Mouse (Mus musculus): Measurements from ENCODE around the gene Pgam2. TPM values are rescaled to one million over a fixed set of nuclear protein-coding genes. Genes with fewer than 3 reads are reported as not detected.

The Pgam2 gene
- total RNA-seq, 1 experiment = 4.1 TPM

GRCm38 (mm10) chr11:5790431-5790830 is 13.1 kb downstream of the Pgam2 start:
- Histone ChIP-seq H3K4me1 (ENCODE audit: control insufficient read depth in 2 of 2, insufficient read depth in 2 of 2, low read length in 2 of 2, poor library complexity in 1 of 2) (peaks cover 0 to 5% of the 10 kb centered on the region in 2 experiments; a peak in 1 of 4 replicates), H3K27ac (ENCODE audit: insufficient read depth, low read depth, low read length, poor library complexity, severe bottlenecking) (no peak overlapping the region), H3K9me3 (ENCODE audit: control insufficient read depth, insufficient read depth, low read depth, low read length) (no peaks in the 10 kb centered on the region), H3K4me3 (ENCODE audit: insufficient read depth in 1 of 2, low read depth in 1 of 2, low read length in 2 of 2, poor library complexity in 1 of 2, severe bottlenecking in 1 of 2) (no peak overlapping the region), H3K9ac (ENCODE audit: insufficient read depth, low read depth, low read length, poor library complexity, severe bottlenecking) (no peak overlapping the region), H3K36me3 (ENCODE audit: control insufficient read depth, insufficient read depth, low read length, poor library complexity, severe bottlenecking) (peaks cover 39% of the 10 kb centered on the region)
- DNase-seq (ENCODE audit: low read depth, low spot score) = no peak
- in situ Hi-C loops (cut with MboI; ENCODE audit: low sequenced_read_pairs in 2 of 2, unreplicated experiment in 2 of 2) = no loop called here
- TF ChIP-seq MAFK (IDR thresholded peaks at IDR 0.05; ENCODE audit: insufficient read depth, low read depth, low read length) (no peak), HCFC1 (IDR thresholded peaks at IDR 0.05; ENCODE audit: borderline replicate concordance, insufficient read depth, low read length) (no peak), CHD2 (IDR thresholded peaks at IDR 0.05; ENCODE audit: low read depth, low read length) (no peak), ZC3H11A (IDR thresholded peaks at IDR 0.05; ENCODE audit: borderline replicate concordance, low read depth, low read length) (no peak), ZNF384 (IDR thresholded peaks at IDR 0.05; ENCODE audit: low read depth, low read length) (no peak)

DNA sequence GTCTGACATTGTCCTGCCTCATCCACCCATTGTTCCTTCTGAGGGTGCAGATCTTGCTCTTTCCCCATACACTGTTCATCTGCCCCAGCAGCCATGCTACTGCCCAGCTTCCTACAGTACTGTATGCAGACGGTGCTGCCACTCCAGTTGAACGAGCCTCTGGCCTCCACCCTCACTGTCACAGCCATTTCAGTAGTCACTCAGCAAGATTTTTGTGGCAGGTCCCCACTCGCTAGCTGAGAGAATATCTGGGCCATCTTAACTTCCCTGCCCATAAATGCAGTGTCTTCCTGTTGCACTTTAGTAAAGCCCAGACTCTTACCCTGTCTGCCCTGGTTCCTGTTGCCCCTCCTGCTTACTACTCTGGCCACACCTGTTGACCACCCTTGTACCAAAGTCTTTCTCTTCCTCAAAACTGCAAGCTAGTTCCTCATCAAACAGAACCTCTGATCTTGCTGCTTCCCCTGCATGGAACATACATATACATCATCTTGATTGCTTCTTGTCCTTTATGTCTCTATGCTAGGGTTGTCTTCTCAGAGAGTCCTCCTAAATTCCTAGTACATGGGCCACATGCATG is 13.7 kb downstream of the Pgam2 start:
- H3K36me3 ChIP-seq (ENCODE audit: control insufficient read depth, insufficient read depth, low read length, poor library complexity, severe bottlenecking) = peaks cover 34% of the 10 kb centered on the region

DNA sequence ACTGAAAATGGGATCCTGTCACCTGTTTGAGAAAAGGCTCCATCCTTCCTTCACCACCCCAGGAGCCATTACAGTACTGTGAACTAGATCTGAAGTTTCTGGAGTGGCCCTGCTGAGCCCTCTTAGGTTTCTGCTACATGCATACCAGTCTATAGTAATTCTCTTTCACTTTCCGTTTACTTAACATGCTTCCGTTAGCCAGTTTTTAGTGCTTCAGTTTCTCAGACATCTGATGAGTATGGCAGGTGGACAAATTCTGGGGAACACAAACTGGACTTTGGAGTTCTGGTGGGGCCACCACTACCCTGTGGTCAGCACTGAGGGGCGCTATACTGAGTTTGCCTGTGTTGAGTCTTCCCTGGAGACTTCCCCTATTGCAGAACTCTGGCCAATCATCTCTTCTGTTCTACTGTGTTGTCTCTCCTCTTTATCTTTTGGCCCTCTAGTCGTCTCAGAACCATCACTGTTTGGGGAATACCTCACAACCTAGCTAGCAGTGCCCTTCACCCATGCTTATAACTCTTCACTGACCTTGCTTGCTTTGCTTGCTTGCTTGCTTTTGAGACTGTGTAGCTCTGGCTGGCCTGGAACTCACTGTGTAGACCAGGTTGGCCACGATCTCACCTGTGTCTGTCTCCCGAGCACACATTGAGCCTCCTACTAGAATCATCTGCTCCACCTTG is 14.3 kb downstream of the Pgam2 start:
- Histone ChIP-seq H3K9ac (ENCODE audit: insufficient read depth, low read depth, low read length, poor library complexity, severe bottlenecking) (peak overlapping the region; percentile 81), H3K27ac (ENCODE audit: insufficient read depth, low read depth, low read length, poor library complexity, severe bottlenecking) (no peak overlapping the region), H3K9me3 (ENCODE audit: control insufficient read depth, insufficient read depth, low read depth, low read length) (no peaks in the 10 kb centered on the region), H3K36me3 (ENCODE audit: control insufficient read depth, insufficient read depth, low read length, poor library complexity, severe bottlenecking) (peaks cover 30% of the 10 kb centered on the region), H3K4me1 (ENCODE audit: control insufficient read depth in 2 of 2, insufficient read depth in 2 of 2, low read length in 2 of 2, poor library complexity in 1 of 2) (peaks cover 0 to 5% of the 10 kb centered on the region in 2 experiments; a peak in 1 of 4 replicates), H3K4me3 (ENCODE audit: insufficient read depth in 1 of 2, low read depth in 1 of 2, low read length in 2 of 2, poor library complexity in 1 of 2, severe bottlenecking in 1 of 2) (peak overlapping the region; percentile 80 to 99)
- TF ChIP-seq MAFK (IDR thresholded peaks at IDR 0.05; ENCODE audit: insufficient read depth, low read depth, low read length) = no peak
- no peak for TF ChIP-seq CHD2 (IDR thresholded peaks at IDR 0.05; ENCODE audit: low read depth, low read length)
- no peak for TF ChIP-seq ZC3H11A (IDR thresholded peaks at IDR 0.05; ENCODE audit: borderline replicate concordance, low read depth, low read length)
- TF ChIP-seq HCFC1 (IDR thresholded peaks at IDR 0.05; ENCODE audit: borderline replicate concordance, insufficient read depth, low read length) = no peak
- TF ChIP-seq ZNF384 (IDR thresholded peaks at IDR 0.05; ENCODE audit: low read depth, low read length) = no peak
- in situ Hi-C loops (cut with MboI; ENCODE audit: low sequenced_read_pairs in 2 of 2, unreplicated experiment in 2 of 2) = no loop called here
- no peak for DNase-seq (ENCODE audit: low read depth, low spot score)

More for the DNA sequence above, 13.7 kb downstream of the Pgam2 start:
- Histone ChIP-seq H3K9me3 (ENCODE audit: control insufficient read depth, insufficient read depth, low read depth, low read length) (no peaks in the 10 kb centered on the region), H3K27ac (ENCODE audit: insufficient read depth, low read depth, low read length, poor library complexity, severe bottlenecking) (no peak overlapping the region), H3K9ac (ENCODE audit: insufficient read depth, low read depth, low read length, poor library complexity, severe bottlenecking) (peak overlapping the region; percentile 81; the same call in 1 of the 2 replicates), H3K4me3 (ENCODE audit: insufficient read depth in 1 of 2, low read depth in 1 of 2, low read length in 2 of 2, poor library complexity in 1 of 2, severe bottlenecking in 1 of 2) (no peak overlapping the region), H3K4me1 (ENCODE audit: control insufficient read depth in 2 of 2, insufficient read depth in 2 of 2, low read length in 2 of 2, poor library complexity in 1 of 2) (peaks cover 0 to 5% of the 10 kb centered on the region in 2 experiments; a peak in 1 of 4 replicates)
- no peak for TF ChIP-seq MAFK (IDR thresholded peaks at IDR 0.05; ENCODE audit: insufficient read depth, low read depth, low read length)
- TF ChIP-seq HCFC1 (IDR thresholded peaks at IDR 0.05; ENCODE audit: borderline replicate concordance, insufficient read depth, low read length) = no peak
- no peak for TF ChIP-seq CHD2 (IDR thresholded peaks at IDR 0.05; ENCODE audit: low read depth, low read length)
- TF ChIP-seq ZNF384 (IDR thresholded peaks at IDR 0.05; ENCODE audit: low read depth, low read length) = no peak
- no peak for TF ChIP-seq ZC3H11A (IDR thresholded peaks at IDR 0.05; ENCODE audit: borderline replicate concordance, low read depth, low read length)
- in situ Hi-C loops (cut with MboI; ENCODE audit: low sequenced_read_pairs in 2 of 2, unreplicated experiment in 2 of 2) = no loop called here
- no peak for DNase-seq (ENCODE audit: low read depth, low spot score)

DNA sequence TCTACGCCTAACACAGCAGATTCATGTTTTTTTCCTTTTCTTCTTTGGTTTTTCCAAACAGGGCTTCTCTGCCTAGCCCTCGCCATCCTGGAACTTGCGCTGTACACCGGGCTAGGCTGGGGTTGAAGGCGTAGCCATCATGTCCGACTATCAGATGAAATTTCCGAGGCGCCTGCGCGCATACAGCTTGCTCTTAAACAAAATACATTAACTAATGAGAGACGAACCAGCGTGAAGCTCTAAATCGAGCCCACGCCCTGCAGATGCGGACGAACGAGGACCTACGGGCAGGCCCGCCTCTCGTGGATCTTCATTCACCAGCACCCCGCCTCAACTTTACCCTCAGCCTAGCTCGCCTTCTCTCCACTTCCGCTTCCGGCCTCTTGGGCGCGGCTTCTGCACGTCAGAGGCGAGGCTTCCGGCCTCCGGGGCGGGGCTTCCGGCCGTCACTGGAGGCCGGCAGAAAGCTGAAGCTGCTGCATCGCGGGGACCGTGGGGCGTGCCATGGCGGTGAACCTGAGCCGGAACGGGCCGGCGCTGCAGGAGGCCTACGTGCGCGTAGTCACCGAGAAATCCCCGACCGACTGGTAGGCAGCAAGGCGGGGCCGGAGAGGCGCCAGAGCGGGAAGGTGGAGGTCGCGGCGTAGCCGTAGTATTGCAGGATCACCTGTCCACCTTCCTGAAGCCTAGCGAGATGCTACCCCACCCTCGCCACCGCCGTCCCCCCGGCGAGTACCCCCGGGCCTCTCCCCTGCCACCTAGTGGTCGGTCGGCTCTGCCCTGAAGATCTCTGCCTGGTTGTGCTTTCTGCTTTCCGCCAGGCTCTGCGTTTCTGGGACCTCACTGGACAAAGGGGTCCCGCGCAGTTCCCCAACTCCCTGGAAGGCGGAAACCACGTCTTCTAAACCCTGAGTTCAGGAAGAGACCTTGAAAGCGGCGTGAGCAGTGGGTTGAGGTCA is 15.2 kb downstream of the Pgam2 start, which contains the start of gene Dbnl:
Gene Dbnl (plus strand): TSS at position 433 of the 959 bp plus-strand sequence.
- peak; percentile 95 for DNase-seq (ENCODE audit: low read depth, low spot score)
- TF ChIP-seq MAFK (IDR thresholded peaks at IDR 0.05; ENCODE audit: insufficient read depth, low read depth, low read length) (no peak), HCFC1 (IDR thresholded peaks at IDR 0.05; ENCODE audit: borderline replicate concordance, insufficient read depth, low read length) (peak; percentile 25; the same call in 1 of the 2 replicates)
- H3K4me1 ChIP-seq (ENCODE audit: control insufficient read depth in 2 of 2, insufficient read depth in 2 of 2, low read length in 2 of 2, poor library complexity in 1 of 2) = peaks cover 0 to 5% of the 10 kb centered on the region in 2 experiments; a peak in 1 of 4 replicates
- peaks cover 21% of the 10 kb centered on the region for H3K36me3 ChIP-seq (ENCODE audit: control insufficient read depth, insufficient read depth, low read length, poor library complexity, severe bottlenecking)
- H3K27ac ChIP-seq (ENCODE audit: insufficient read depth, low read depth, low read length, poor library complexity, severe bottlenecking) = peak within 1 kb of the TSS; percentile 66
- H3K9me3 ChIP-seq (ENCODE audit: control insufficient read depth, insufficient read depth, low read depth, low read length) = no peaks in the 10 kb centered on the region
- peak within 1 kb of the TSS; percentile 80 to 99 for H3K4me3 ChIP-seq (ENCODE audit: insufficient read depth in 1 of 2, low read depth in 1 of 2, low read length in 2 of 2, poor library complexity in 1 of 2, severe bottlenecking in 1 of 2)
- H3K9ac ChIP-seq (ENCODE audit: insufficient read depth, low read depth, low read length, poor library complexity, severe bottlenecking) = peak within 1 kb of the TSS; percentile 91
- in situ Hi-C loops (cut with MboI; ENCODE audit: low sequenced_read_pairs in 2 of 2, unreplicated experiment in 2 of 2) = no loop called here
